Mouse (Mus musculus): ENCODE results near the gene Sstr5. TPM values are rescaled to one million over a fixed set of nuclear protein-coding genes. Genes with fewer than 3 reads are reported as not detected.

The Sstr5 gene
- polyA plus RNA-seq, 2 experiments from 2014 or later = not detected

DNA sequence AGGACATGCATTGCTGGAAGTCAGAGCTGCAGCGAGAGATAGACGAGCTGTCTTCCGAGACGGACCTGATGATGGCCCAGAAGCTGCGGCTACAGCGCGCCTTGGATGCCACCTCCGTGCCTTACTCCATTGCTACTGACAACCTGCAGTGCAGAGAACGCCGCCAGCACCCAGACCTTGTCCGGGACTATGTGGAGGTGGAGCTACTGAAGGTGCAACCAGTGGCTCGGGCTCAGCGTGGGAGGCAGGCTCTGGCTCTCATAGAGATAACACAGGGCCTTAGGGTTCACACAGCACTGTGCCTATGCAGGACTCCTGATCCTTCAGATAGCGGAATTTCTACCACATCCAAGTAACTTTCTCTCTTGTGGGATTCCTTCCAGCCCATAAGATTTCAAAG, 25.0 kb downstream of the Sstr5 start:
- ATAC-seq = no peak

DNA sequence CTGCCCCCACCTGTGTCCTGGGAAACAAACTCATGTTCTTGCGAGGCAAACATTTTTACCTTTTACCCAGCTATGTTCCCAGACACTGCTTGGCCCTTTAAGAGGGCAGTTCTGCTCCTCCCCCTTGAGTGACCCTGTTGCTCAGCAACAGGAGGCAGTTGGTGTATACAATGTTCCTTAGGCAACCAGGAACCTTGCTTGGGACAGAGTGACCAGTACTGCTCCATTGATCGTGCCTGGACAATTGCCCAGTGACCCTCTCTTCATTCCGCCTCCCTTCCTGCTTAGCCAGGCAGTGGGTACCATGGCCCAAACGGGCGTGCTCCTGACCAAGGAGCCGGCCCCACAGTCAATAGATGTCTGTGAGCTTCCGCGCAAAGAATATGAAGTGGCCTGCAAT, 25.7 kb downstream of the Sstr5 start:
- no peak for ATAC-seq

DNA sequence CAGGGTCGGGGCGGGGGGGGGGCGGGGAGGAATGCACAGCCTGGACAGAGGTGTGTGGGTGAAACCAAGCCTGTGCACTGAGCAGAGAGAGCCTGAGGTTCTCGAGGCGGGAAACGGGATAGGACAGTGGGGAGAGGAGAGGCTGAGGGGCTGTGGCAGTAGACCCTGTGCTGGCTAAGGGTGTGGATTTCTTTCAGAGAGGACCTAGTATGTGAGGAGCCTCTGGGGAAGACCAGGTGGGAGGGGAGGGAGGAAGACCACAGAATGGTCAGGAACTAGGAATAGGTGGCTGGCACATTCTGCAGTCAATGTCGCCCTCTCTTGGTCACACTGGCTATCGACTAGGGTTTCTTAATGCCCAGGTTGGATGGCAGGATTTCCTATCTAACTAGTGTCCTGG, 27.3 kb downstream of the Sstr5 start:
- ATAC-seq = no peak

DNA sequence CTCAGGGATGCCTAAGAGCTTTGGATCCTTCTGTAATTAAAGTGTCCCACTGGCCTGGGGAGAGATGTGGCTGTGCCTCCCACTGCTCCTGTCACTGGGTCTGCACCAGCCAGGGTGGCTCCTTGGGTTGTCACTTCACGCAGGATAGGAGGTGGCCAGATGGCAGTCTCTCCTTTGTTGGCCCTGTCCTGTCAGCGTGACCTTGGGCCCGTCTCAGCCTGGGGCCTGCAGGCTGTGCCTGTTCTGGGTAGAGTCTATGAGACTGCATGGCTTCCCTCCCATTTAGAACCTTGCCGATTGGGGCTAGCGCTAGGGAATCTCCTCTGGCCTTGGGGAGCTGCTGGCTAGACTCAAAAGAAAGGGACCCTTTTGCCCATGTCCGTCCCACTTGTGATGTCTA, 28.8 kb downstream of the Sstr5 start:
- no peak for ATAC-seq

DNA sequence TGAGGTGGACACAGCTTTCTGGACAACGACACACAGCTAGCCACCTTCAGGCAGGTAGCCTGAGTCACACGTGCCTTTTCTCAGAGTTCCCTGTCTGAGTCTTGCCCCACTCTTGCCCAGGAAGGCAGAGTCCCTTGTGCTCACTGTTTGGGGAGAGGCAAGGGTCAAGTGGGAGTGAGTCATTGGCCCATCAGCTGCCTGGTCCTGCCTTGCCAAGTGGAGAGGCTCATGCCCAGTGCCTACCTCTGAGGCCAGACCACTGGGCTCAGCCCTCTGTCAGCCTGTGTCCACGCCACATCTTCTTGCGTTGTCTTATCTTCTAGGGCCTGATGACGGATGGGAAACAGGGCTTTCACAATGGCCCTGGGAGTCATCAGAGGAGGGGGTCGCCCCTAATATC, 29.3 kb downstream of the Sstr5 start:
- no peak for ATAC-seq

DNA sequence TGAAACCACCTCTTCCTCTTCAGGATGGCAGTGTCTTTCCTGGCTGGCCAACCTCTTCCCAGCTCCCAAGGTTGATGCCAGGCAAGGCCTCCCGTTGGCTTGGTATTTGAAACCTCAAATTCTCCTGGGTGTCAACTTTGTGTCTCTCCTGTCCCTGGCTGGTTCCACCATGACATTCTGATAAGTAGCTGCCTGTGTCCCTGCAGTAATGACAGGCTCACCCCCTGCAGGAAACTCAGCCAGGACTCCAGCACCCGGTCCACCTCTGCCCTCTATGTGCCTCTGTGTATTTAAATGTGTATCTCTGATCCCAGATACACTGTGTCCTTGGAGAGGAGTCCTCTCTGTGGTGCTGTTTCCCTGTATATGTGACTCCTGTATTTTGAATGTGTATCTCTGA, 30.8 kb downstream of the Sstr5 start:
- ATAC-seq = no peak

DNA sequence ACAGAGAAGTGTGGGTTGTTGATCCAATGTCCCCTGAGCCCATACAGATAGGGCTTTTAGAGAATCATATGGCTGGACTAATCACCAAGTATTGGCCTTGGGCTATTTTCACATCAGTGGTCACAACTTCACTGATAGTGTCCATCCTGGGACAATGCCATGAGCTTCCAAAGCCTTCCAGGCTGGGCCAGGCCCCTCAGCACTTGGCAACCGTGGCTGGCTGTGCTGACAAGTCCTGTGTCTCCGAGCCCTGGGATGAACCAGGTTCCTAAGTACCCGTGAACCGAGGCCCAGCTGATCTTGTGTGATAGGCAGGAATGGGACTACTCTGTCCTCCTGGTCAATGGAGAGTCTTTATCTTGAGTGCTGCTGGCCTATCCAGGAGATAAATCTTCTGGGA, 33.0 kb downstream of the Sstr5 start:
- no peak for ATAC-seq

DNA sequence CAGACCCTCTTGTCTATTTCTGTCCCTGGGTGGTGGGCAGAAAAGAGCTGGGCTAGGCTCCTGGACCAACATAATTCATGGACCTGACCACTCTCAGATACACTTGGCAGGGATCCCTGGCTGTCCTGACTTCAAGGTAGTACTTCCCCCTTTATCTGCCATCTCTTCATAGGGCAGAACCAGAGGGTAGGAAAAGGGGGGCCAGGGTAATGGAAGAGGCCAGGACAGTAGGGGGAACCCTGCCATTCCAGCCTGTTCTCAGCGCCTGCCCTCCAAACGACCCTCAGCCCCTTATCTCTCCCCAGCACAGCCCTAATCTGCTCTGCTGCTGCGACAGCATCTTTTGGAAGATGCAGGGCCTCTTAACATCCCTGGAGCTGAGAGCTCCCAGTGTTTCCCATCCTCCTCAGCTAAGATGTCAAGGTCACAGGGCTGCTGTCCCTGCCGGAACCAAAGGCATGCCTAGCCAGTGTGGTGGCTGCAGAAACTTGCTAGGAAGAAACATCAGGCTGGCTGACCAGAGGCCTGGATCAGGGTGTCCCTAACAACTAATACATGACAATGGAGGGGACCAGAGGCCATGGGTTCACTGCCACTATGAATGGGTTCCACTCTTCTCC, 33.7 kb downstream of the Sstr5 start:
- ATAC-seq = no peak

DNA sequence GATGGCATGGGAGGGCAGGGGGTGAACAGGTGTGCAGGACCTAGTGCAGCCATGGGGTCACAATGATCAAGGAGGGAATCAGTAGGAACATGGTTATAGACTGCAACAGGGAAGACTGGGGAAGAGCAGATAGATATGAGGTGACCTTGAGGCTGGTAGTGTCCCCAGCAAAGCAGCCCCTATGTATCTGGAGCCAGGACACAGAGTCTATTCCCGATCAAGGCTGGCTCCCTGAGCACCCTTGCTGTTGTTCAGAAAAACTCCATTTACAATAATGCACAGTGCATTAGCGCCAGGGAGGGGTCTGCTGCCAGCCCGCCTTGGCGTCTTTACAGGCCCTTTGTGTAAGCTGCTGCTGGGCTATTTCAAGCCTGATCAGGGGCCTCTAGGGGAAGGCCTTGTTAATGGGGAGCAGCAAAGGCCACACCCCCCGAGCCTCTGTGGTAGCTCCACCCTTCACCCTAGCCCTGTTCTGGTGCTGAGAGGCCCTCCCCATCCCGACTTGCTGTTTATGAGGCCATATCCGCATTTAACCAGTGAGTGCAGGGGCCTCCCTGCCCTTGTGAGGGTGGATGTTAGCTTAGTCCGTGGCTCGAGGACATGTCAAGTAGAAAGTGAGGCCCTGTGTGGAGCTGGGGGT, 34.7 kb downstream of the Sstr5 start:
- ATAC-seq = no peak

DNA sequence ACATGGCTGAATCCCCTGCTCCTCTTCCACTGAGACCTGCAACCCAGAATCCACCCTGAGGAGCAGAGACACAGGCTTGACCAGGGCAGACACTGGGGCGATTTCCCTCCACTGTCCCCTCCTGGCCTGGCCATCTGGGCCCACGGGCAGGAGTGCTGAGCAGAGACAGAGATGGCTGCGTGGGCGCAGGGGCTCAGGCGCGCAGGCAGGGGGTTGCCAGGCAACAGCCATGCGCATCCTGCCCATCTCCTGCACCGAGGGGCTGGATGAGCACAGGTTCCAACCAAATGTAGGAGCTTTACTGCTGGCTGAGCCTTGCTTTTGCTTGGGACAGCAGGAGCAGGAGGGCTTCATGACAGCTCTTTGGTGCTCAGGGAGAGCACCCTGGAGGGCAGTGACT, 40.5 kb downstream of the Sstr5 start:
- no peak for ATAC-seq

DNA sequence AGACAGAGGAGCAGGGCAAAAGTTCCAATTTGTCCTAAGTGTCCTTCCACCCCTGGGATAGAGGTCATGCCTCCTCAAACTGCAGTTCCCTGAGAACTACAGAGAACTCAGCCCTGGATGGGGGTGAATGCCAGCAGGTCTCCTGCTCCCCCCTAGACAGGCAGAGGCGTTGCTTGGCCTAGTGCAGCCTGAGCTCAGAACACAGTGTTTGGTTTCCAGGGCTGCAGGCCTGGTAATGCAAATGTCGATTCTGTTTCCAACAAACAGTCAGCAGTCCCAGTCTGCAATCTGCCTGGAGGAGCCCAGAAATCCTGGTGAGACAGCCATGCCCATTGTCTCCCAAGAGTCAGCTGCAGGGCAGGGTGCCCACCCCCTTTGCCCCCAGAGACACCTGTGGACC, 42.8 kb downstream of the Sstr5 start, which contains the start of gene Tekt4:
Gene Tekt4, plus strand, starts transcription at position 344 of the 400 bp plus-strand sequence.
- no peak for ATAC-seq

DNA sequence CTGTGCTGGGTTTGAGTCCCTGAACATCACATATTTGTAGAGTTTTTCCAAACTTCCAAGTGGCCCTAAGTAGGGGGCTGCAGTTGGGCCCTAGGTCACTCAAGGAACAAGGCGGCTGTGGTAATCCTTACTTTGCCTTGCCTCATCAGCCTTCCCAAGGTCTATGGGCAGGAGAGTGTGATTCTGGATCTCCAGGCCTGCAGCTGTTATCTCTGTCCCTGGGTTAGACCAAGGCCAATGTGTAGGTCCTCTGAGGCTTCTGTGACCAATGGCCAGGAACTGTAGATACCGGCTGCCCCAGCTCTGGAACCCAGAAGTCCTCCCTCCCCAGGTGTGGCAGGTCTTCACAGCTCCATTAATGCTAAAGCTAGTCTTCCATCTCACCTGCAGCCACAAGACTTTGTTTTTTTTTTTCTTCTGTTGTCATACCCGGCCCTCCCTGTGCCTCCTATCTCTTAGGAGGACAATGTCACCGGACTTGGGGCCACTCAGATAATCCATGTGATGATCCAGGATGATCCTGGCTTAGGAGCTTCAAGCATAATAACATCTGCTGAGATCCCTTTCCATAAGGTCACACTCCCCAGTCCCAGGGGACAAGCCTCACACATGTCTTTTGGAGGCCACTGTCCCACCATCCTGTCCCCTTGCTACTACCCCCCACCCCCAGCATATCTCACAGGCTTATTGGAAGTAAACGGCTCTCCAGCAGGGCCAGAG, 44.7 kb downstream of the Sstr5 start:
- ATAC-seq = no peak

DNA sequence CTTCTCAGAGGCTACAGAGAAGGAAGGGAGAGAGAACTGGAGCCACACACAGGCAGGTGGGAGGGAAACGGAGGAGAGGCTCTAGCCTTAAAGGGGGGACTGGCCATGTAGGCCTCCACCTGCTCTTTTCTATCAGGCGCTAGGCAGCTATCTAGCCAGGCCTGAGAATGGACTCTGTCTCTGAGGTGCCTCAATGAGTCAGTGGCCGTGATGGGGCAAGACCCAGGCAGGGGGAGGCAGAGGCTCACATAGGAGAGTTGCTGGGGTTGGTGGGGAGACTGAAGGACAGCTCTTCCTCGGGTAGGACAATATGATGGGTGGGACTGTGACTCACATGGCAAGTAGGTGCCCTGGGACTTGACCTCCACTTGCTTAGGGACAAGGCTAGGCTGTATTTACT, 46.8 kb downstream of the Sstr5 start:
- ATAC-seq = no peak

DNA sequence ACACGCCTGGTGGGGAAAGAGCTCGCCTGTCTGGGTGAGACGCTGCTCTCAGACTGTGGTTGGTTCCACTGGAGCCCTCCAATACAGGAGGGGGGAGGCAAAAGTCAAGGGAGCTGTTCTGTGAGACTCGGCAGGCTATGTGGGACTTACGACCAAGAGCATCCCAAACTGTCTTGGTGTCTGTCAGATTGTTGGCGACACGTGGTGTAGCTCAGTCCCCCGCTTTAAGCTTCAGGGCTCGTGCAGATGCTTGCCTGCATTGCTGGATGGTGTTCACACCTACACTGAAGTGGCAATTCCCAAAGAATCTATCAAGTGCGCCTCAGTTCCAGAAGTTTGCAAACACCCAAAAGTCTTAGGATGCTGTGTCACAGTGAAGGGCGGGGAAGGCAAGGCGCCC, 49.2 kb downstream of the Sstr5 start:
- ATAC-seq = no peak

DNA sequence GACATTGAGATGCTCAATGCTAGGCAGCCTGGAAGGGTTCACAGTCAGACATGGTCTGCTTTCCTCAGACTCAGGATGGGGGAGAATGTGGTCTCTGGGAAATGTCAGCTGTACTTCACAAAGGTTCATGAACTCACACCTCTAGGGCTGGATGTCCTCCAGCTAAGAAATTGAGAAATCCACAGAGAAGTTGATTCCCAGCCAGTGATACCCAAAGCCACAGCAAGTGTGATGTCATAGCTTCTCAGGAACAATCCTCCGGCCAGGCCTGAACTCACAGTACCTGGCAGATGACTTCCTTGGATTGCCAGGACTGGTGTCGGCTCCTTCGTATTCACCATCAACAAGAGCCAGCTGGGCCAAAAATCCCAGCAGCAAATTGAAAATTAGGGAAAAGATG, 51.2 kb downstream of the Sstr5 start:
- no peak for ATAC-seq

DNA sequence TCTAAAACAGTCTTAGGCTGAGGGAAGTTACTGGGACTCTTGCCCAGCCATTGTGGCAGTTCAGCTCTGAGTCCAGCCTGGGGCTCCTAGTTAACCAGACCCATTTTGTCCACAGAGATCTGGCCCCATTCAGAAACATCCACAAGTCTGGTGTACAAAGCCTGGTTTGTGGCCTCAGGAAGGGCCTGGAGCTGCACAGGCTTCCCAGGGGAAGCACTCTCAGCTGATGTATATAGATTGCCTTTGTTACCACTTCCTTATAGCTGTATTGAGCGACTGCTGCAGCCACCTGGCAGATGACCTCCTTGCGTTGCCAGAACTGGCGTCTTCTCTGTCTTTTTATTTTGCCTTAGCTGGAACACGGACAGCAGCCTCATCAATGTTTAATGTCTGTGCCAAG, 52.0 kb downstream of the Sstr5 start:
- no peak for ATAC-seq

DNA sequence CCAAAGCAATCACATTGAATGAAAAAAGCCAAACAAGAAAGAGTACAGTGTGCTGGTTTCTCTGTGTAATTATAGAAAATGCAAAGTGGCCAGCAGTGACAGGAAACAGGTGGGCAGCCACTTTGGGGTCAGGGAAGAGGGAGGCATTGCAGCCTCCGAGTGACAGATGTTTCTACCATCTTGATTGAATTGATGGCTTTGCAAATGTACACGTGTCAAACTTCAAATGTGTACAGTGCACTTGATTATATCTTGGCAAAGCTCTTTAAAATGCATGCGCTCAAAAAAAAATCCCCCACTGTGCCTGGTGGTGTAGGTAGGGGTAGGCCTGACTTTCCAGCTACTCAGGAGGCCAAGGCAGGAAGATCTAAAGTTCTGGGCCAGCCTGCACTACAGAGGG, 54.2 kb downstream of the Sstr5 start:
- ATAC-seq = no peak

DNA sequence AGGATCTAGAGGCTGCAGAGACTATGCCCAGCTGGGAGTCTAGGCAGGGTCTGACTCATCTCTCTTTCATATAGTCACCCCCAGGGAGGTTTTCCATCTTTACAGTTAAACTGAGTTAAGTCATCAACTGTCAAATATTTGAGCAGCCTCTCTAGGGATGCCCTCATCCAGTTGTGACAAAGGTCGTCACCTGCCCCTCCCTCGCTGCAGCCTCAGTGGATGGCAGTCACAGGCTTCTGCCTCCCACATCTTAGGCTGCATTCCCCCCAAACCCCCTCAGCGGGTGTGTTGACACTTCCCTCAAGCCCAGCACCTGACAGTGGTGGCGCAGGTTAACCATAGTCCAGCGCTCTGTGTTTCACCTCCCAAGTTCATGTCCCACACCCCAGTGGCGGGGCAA, 55.7 kb downstream of the Sstr5 start:
- no peak for ATAC-seq

Other genes starting within 250 kb of the Sstr5 start
- gene Baiap3, start 240.9 kb downstream of the Sstr5 start, polyA plus RNA-seq (2017; shearing (Covaris generic)) = 1 to 10 TPM; 1.4 to 8.5 TPM
- gene Ube2i, start 222.7 kb downstream of the Sstr5 start, polyA plus RNA-seq (2017; shearing (Covaris generic)) = 100 to 1,000 TPM; 368 to 405 TPM
- not detected for gene Prss34, start 198.9 kb downstream of the Sstr5 start, polyA plus RNA-seq (2017; shearing (Covaris generic))
- gene Prss28, start 188.6 kb downstream of the Sstr5 start, polyA plus RNA-seq (2017; shearing (Covaris generic)) = not detected
- gene Prss29, start 178.6 kb downstream of the Sstr5 start, polyA plus RNA-seq (2017; shearing (Covaris generic)) = not detected
- not detected for gene Tpsab1, start 151.7 kb downstream of the Sstr5 start, polyA plus RNA-seq (2017; shearing (Covaris generic))
- not detected for gene Tpsb2, start 131.0 kb downstream of the Sstr5 start, polyA plus RNA-seq (2017; shearing (Covaris generic))
- gene Tpsg1, start 128.0 kb downstream of the Sstr5 start, polyA plus RNA-seq (2017; shearing (Covaris generic)) = not detected
- gene Cacna1h, start 63.5 kb downstream of the Sstr5 start, polyA plus RNA-seq (2017; shearing (Covaris generic)) = not detected
- not detected for gene Tekt4, start 42.7 kb downstream of the Sstr5 start, polyA plus RNA-seq (2017; shearing (Covaris generic))
- gene Sox8, start 73.4 kb upstream of the Sstr5 start, polyA plus RNA-seq (2017; shearing (Covaris generic)) = under 1 TPM in 1 of 2 experiments, not detected in 1; 0.25 TPM
- gene Lmf1, start 81.8 kb upstream of the Sstr5 start, polyA plus RNA-seq (2017; shearing (Covaris generic)) = 10 to 100 TPM; 12.1 to 16.7 TPM
- not detected for gene Gng13, start 219.9 kb upstream of the Sstr5 start, polyA plus RNA-seq (2017; shearing (Covaris generic))
- gene Chtf18, start 230.1 kb upstream of the Sstr5 start, polyA plus RNA-seq (2017; shearing (Covaris generic)) = 1 to 10 TPM; 4.0 to 6.7 TPM
- 10 to 100 TPM in 1 of 2 experiments, 1 to 10 TPM in 1; 9.3 to 10.3 TPM for gene Rpusd1, start 230.4 kb upstream of the Sstr5 start, polyA plus RNA-seq (2017; shearing (Covaris generic))
- gene Mslnl, start 238.8 kb upstream of the Sstr5 start, polyA plus RNA-seq (2017; shearing (Covaris generic)) = under 1 TPM in 1 of 2 experiments, not detected in 1; 0.18 TPM

Data from activated CD4-positive, CD25-positive, alpha-beta regulatory T cell, adult 4 months (primary cell).